Mouse (Mus musculus): ENCODE data around the gene Galnt2.

Galnt2 gene

DNA sequence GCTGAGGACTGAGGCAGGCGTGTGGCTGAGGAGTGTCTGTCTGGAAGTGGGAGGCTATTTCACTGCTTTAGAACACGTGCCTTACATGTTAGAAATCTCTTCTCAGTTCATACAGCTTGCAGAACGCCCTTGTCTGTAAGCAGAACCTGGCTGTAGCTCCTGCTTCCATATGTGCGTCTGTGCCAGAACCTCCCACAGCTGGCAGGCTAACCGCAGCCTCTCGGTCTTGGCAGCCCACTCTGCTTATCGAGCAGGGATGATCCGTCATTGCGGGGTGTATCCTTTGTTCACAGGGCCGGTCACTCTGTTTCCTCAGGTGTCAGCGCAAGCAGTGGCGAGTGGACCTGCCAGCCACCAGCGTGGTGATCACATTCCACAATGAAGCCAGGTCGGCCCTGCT, 92.2 kb downstream of the Galnt2 start:
- DNase-seq (ENCODE audit: low spot score in 2 of 2), result no peak

DNA sequence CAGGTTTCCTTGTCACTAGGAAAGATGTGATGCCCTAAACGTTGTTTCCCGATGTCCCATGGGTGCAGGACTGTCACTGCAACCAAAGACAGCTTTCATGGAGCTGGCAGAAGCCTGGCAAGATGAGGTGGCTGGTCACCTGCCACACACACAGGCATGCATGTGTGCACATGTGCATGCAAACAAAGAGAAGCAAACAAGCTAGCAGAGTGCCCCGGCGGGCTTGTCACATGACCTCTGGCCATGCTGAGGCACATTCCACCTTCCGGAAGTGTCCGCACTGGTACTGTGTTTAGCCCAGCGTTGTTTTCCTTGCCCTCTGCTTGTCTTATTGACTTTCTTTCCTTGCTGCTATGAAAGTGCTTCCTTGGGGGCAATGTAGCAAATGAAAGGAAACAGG, 97.1 kb downstream of the Galnt2 start:
- no peak for DNase-seq (ENCODE audit: low spot score in 2 of 2)

DNA sequence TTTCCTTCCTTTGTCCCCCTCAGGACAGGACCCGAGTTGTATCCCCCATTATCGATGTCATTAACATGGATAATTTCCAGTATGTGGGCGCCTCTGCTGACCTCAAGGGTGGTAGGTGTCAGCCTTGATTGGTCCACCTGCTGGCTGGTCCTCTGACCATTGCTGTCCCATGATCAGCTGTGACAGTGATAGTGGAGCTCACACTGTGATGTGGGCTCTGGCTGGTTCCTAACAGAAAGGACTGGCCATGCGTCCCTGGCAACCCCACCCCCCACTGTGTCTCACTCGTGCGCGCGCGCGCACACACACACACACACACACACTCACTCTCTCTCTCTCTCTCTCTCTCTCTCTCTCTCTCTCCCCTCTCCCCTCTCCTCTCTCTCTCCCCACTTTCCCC, 98.5 kb downstream of the Galnt2 start:
- no peak for DNase-seq (ENCODE audit: low spot score in 2 of 2)

- no peak for DNase-seq (ENCODE audit: low spot score in 2 of 2)
Observed at GRCm38 (mm10) chr8:124330433-124330832, 99.2 kb downstream of the Galnt2 start.

GRCm38 (mm10) chr8:124331094-124331493, 99.9 kb downstream of the Galnt2 start:
- DNase-seq (ENCODE audit: low spot score in 2 of 2), result no peak

- DNase-seq (ENCODE audit: low spot score in 2 of 2), result no peak
Observed at GRCm38 (mm10) chr8:124331706-124332105, 100.5 kb downstream of the Galnt2 start.

GRCm38 (mm10) chr8:124336302-124336701, 105.1 kb downstream of the Galnt2 start:
- DNase-seq (ENCODE audit: low spot score in 2 of 2), result no peak

GRCm38 (mm10) chr8:124339742-124340141, 108.6 kb downstream of the Galnt2 start:
- no peak for DNase-seq (ENCODE audit: low spot score in 2 of 2)

- no peak for DNase-seq (ENCODE audit: low spot score in 2 of 2)
Observed at GRCm38 (mm10) chr8:124340360-124341068, 109.3 kb downstream of the Galnt2 start.

DNA sequence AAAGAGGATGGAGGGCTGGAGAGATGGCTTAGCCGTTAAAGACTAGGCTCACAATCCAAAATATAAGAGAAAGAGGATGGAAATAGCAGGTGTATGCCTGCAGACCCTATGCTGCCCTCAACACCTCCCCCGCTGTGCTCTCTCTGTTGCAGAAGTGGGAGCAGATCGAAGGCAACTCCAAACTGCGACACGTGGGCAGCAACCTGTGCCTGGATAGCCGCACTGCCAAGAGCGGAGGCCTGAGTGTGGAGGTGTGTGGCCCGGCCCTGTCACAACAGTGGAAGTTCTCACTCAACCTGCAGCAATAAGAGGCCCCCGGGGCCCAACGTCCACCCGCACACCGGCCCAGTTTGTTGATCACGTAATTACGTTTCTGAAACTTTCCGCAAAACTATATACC, 112.0 kb downstream of the Galnt2 start:
- no peak for DNase-seq (ENCODE audit: low spot score in 2 of 2)

- DNase-seq (ENCODE audit: low spot score in 2 of 2), result no peak
Observed at GRCm38 (mm10) chr8:124343991-124344390, 112.8 kb downstream of the Galnt2 start.

- no peak for DNase-seq (ENCODE audit: low spot score in 2 of 2)
Observed at GRCm38 (mm10) chr8:124345098-124345497, 113.9 kb downstream of the Galnt2 start.

DNA sequence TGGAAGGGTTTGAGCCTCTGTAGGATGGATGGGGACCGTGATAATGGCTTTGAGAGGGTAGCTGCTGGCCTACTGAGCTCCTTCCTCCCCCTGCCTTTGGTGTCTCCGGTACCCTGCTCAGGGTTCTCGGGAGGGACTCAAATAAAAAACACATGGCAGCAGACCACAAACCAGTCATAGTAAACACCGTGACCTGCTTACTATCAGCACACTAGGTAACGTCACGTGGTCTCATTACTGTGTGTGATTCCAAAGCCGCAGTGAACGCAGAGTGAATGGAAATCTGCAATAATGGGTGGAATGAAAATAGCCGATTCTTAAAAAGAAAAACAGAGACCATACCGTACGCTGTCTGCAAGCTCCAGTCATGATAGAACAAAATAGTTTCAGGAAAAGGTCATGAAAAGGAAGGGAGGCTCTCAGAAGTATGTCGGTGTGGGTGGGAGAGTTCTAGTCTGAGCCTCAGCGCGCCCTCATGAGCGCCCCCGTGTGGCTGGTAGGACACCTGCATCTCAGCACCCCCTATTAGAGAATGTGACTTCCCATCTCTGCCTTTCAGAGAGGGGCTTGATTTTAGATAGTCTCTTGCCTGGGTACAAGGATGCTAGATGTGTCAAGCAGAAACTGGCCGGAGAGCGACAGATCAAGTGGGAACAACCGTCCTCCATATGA, 115.8 kb downstream of the Galnt2 start:
- DNase-seq (ENCODE audit: low spot score in 2 of 2), result peak in 1 of 2 experiments; percentile 50

GRCm38 (mm10) chr8:124348087-124348486, 116.9 kb downstream of the Galnt2 start:
- no peak for DNase-seq (ENCODE audit: low spot score in 2 of 2)

- peak; percentile 90 to 93 for DNase-seq (ENCODE audit: low spot score in 2 of 2)
Observed at GRCm38 (mm10) chr8:124349663-124350062, 118.5 kb downstream of the Galnt2 start.

DNA sequence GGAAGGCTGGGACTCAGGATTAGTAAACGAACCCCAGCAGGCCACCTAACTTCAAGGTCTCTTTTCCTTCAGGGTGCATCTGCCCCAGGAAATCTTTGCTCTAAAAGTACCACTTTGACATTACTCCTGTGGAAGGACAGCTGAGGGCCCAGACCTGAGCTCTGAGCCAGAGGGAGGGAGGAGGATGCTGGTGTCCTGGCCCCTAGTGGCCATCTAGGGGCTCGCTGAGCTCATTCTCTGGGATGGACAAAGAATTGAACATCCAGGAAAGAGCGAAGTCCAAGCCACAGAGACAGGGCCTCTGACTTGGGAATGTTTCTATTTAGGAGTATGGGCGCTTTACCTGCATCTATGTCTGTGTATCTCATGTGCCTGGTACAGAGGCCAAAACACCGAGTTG, 120.4 kb downstream of the Galnt2 start:
- no peak for DNase-seq (ENCODE audit: low spot score in 2 of 2)

- no peak for DNase-seq (ENCODE audit: low spot score in 2 of 2)
Observed at GRCm38 (mm10) chr8:124360911-124361310, 129.7 kb downstream of the Galnt2 start.

DNA sequence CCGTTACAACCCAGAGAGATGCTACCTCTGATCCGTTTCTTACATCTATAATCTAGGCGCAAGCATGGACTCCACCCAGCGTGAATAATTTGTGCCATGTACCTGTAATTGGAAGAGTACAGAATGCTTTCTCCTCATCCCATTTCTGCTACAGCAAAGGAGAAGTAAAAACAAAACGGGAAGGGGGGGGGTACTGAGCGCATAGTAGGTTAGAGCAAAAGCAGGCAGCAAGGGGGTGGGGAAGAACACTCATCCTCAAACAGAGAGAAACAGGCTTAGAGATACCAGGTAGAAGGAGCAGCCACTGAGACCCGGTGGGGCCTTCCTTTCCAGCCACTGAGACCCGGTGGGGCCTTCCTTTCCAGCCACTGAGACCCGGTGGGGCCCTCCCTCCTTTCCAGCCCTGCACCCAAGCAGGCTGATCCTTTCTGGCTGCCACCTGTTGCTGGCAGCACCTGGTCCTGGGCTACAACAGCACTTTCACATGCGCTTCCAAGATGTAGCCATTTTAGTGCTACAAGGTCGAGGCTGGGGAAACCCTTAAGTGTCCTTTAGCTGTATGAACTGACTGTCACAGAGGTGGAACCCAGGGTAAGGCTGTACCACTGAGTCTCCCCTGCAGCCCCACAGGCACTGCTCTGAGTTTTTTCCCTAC, 130.7 kb downstream of the Galnt2 start:
- no peak for DNase-seq (ENCODE audit: low spot score in 2 of 2)

DNA sequence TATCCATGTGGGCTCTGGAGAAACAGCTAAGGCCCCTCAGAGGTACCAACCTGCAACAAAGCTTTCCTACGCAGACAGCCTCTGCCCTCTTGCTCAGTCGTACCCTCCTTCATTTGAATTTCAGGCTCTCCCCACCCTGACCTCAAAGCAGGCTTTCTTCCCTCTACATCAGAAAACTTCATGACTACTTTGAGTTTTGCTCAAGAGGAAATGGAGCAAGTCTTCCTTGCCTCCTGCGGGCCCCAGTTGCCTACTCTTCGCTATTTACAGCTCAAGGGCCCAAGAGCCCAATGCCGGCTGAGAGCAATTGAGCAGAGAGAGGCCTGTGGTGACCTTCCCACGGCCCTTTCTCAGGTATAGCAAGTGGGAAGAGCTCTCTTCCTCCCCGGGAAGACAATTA, 131.4 kb downstream of the Galnt2 start:
- DNase-seq (ENCODE audit: low spot score in 2 of 2), result no peak

DNA sequence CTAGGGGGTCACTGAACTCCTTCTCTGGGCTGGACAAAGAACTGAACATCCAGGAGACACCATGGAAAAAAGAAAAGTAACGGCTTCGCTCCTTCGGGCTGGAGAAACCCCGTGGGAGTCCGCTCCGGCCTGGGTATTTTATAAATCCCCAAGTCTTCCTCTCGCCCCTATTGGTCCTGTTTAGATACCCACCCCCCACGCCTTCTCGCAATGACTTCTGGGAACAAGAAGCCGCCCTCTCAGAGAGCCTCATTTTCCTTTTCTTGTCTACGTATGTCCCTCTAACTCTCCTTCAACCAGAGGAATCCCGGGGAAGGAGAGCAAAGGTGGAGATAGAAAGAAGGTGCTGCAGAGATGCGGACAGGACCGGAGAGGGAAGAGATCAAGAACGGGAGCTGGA, 132.1 kb downstream of the Galnt2 start:
- no peak for DNase-seq (ENCODE audit: low spot score in 2 of 2)

DNA sequence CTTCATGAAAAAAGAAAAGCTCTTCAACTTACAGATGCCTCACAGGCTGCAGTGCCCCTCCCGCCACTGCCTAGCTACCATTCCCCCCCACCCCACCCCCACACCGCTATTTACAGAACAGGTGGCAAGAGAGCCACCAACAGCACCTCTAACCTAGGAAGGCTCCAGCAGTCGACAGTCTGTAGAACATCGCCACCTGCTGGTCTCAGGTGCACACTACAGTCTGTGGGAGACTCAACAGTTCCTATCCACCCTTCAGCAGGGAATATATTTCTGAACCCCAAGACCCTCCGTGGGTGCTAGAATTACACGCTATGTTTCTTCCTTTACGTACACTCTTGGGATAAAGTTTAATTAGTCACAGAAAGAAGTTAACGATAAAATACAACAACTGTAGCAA, 137.0 kb downstream of the Galnt2 start:
- peak in 1 of 2 experiments; percentile 63 for DNase-seq (ENCODE audit: low spot score in 2 of 2)

GRCm38 (mm10) chr8:124370422-124371183, 139.4 kb downstream of the Galnt2 start:
- no peak for DNase-seq (ENCODE audit: low spot score in 2 of 2)
